Mouse (Mus musculus): ENCODE results near the gene Syt16.
A peak's percentile ranks its signal among the peaks of the same experiment; 100 is the strongest.

Gene Syt16

GRCm38 (mm10) chr12:73997297-73998127 lies at the start of gene Syt16:
Gene Syt16, plus strand, starts transcription at chr12:73997661.
- DNase-seq = no peak

- DNase-seq = no peak
Observed at GRCm38 (mm10) chr12:73948415-73948814, 49.0 kb upstream of the Syt16 start.

GRCm38 (mm10) chr12:73949318-73950058 lies 48.0 kb upstream of the Syt16 start:
- DNase-seq = peak; percentile 70

- peak; percentile 20 for DNase-seq
Observed at GRCm38 (mm10) chr12:73952879-73953278, 44.6 kb upstream of the Syt16 start.

GRCm38 (mm10) chr12:73953420-73954186 lies 43.9 kb upstream of the Syt16 start:
- DNase-seq = no peak

GRCm38 (mm10) chr12:73954785-73955184 lies 42.7 kb upstream of the Syt16 start:
- DNase-seq = peak; percentile 6

- DNase-seq = no peak
Observed at GRCm38 (mm10) chr12:73957676-73958075, 39.8 kb upstream of the Syt16 start.

GRCm38 (mm10) chr12:73958830-73959229 lies 38.6 kb upstream of the Syt16 start:
- no peak for DNase-seq

- peak; percentile 98 for DNase-seq
Observed at GRCm38 (mm10) chr12:73964291-73965281, 32.9 kb upstream of the Syt16 start, which contains the start of gene Snapc1. Gene Snapc1, plus strand, starts transcription at chr12:73964481.

GRCm38 (mm10) chr12:73969142-73969541 lies 28.3 kb upstream of the Syt16 start:
- DNase-seq = no peak

GRCm38 (mm10) chr12:73974584-73974983 lies 22.9 kb upstream of the Syt16 start:
- DNase-seq = no peak

GRCm38 (mm10) chr12:73978144-73978543 lies 19.3 kb upstream of the Syt16 start:
- DNase-seq = peak; percentile 68

GRCm38 (mm10) chr12:73979667-73980066 lies 17.8 kb upstream of the Syt16 start:
- no peak for DNase-seq

- peak; percentile 74 for DNase-seq
Observed at GRCm38 (mm10) chr12:73982533-73982932, 14.9 kb upstream of the Syt16 start.

- DNase-seq = peak; percentile 33
Observed at GRCm38 (mm10) chr12:73986299-73986698, 11.2 kb upstream of the Syt16 start.

- no peak for DNase-seq
Observed at GRCm38 (mm10) chr12:73988393-73989008, 9.0 kb upstream of the Syt16 start.

- peak; percentile 67 for DNase-seq
Observed at GRCm38 (mm10) chr12:73989594-73989993, 7.9 kb upstream of the Syt16 start.

GRCm38 (mm10) chr12:73996906-73997296 lies 560 bp upstream of the Syt16 start:
- no peak for DNase-seq

- DNase-seq = no peak
Observed at GRCm38 (mm10) chr12:73998128-73998456, 631 bp downstream of the Syt16 start.

- no peak for DNase-seq
Observed at GRCm38 (mm10) chr12:74002449-74002848, 5.0 kb downstream of the Syt16 start.

- DNase-seq = peak; percentile 31
Observed at GRCm38 (mm10) chr12:74009448-74009911, 12.0 kb downstream of the Syt16 start.
